ENCODE assay signal across 14 mouse cellular contexts in the genomic region with DNA sequence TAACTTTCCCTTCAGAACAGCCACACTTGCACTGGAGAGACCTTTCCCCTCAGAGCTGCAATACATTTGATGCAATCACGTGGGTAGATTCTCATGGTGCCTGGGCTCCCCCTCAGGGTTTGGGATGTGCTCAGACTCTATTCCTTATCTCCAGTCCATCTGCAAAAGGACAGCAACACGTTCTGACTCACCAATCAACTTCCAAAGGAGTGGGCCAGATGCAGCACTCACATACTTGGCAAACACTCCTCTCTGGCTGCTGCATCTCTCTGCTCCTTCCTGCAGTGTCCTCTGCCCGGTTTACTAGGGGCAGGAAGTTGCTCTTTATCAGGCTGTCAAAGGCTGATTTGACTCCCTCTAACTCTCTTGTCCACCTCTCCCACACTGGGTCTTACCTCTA.
"Had no signal": no experiment of that assay in that cellular context is flagged by ENCODE, and none has a peak within 500 bp of the region (broad histone marks: within the 10 kb centered on the region; RNA-seq: fewer than 3 reads in every experiment).

No protein-coding gene starts in this region.

- H3K36me3 ChIP-seq: liver, embryonic 15.5 days; midbrain, embryonic 10.5 days; neural tube, embryonic 15.5 days had no signal

- H3K4me2 ChIP-seq: liver, embryonic 11.5 days; liver, embryonic 15.5 days; neural tube, embryonic 15.5 days had no signal

- H3K9me3 ChIP-seq: liver, embryonic 15.5 days; midbrain, embryonic 10.5 days; neural tube, embryonic 15.5 days had no signal

- H3K9ac ChIP-seq: liver, embryonic 15.5 days; neural tube, embryonic 15.5 days had no signal

- DNase-seq: kidney, adult 11 months; kidney, adult 9 months; kidney, postnatal 4 days; midbrain, embryonic 14.5 days; right cerebral cortex, adult 18-20 months; right cerebral cortex, postnatal 25 days; thymus, postnatal 4 days had no signal

- H3K4me3 ChIP-seq: layer of hippocampus, adult 2 months; liver, embryonic 15.5 days; midbrain, embryonic 10.5 days; myocyte; neural tube, embryonic 15.5 days had no signal

- H3K27ac ChIP-seq: kidney, postnatal 0 days; layer of hippocampus, adult 2 months; liver, embryonic 15.5 days; midbrain, embryonic 10.5 days; neural tube, embryonic 15.5 days had no signal

- H3K27me3 ChIP-seq: liver, embryonic 15.5 days; neural tube, embryonic 15.5 days had no signal

- H3K4me1 ChIP-seq: liver, embryonic 15.5 days; midbrain, embryonic 10.5 days; neural tube, embryonic 15.5 days had no signal
